Mouse (Mus musculus) right cerebral cortex, postnatal 14 days (tissue): ENCODE results near the gene Atg10.

Source experiments
- DNase-seq: peaks from one replicate; pipeline ENCODE4 v3.0.0; 2022

Gene Atg10

GRCm38 (mm10) chr13:91171766-91172491 lies 51.8 kb downstream of the Atg10 start:
- DNase-seq = no peak

GRCm38 (mm10) chr13:91171205-91171604 lies 52.6 kb downstream of the Atg10 start:
- no peak for DNase-seq

- DNase-seq = no peak
Observed at GRCm38 (mm10) chr13:91169529-91170319, 54.0 kb downstream of the Atg10 start.

- no peak for DNase-seq
Observed at GRCm38 (mm10) chr13:91168486-91168885, 55.3 kb downstream of the Atg10 start.

- DNase-seq = no peak
Observed at GRCm38 (mm10) chr13:91167561-91167960, 56.2 kb downstream of the Atg10 start.

- no peak for DNase-seq
Observed at GRCm38 (mm10) chr13:91166286-91166685, 57.5 kb downstream of the Atg10 start.

GRCm38 (mm10) chr13:91165200-91165599 lies 58.6 kb downstream of the Atg10 start:
- peak; percentile 27 for DNase-seq

- DNase-seq = no peak
Observed at GRCm38 (mm10) chr13:91163292-91163691, 60.5 kb downstream of the Atg10 start.

- DNase-seq = no peak
Observed at GRCm38 (mm10) chr13:91162452-91162851, 61.3 kb downstream of the Atg10 start.

- DNase-seq = no peak
Observed at GRCm38 (mm10) chr13:91160616-91161015, 63.2 kb downstream of the Atg10 start.

GRCm38 (mm10) chr13:91159881-91160280 lies 63.9 kb downstream of the Atg10 start:
- DNase-seq = no peak

- no peak for DNase-seq
Observed at GRCm38 (mm10) chr13:91157941-91158340, 65.8 kb downstream of the Atg10 start.

- no peak for DNase-seq
Observed at GRCm38 (mm10) chr13:91157429-91157828, 66.3 kb downstream of the Atg10 start.

GRCm38 (mm10) chr13:91156949-91157348 lies 66.8 kb downstream of the Atg10 start:
- no peak for DNase-seq

GRCm38 (mm10) chr13:91156308-91156707 lies 67.5 kb downstream of the Atg10 start:
- DNase-seq = no peak

GRCm38 (mm10) chr13:91155429-91156207 lies 68.2 kb downstream of the Atg10 start:
- DNase-seq = no peak

- DNase-seq = no peak
Observed at GRCm38 (mm10) chr13:91154622-91155021, 69.1 kb downstream of the Atg10 start.

GRCm38 (mm10) chr13:91136337-91136736 lies 87.4 kb downstream of the Atg10 start:
- no peak for DNase-seq

- no peak for DNase-seq
Observed at GRCm38 (mm10) chr13:91133334-91133890, 90.4 kb downstream of the Atg10 start.

GRCm38 (mm10) chr13:91129071-91129470 lies 94.7 kb downstream of the Atg10 start:
- no peak for DNase-seq

- no peak for DNase-seq
Observed at GRCm38 (mm10) chr13:91128581-91128980, 95.2 kb downstream of the Atg10 start.

- DNase-seq = no peak
Observed at GRCm38 (mm10) chr13:91118156-91118555, 105.6 kb downstream of the Atg10 start.

- DNase-seq = no peak
Observed at GRCm38 (mm10) chr13:91114880-91115279, 108.9 kb downstream of the Atg10 start.
